Mouse (Mus musculus): ENCODE data around the gene Kptn. TPM values are rescaled to one million over a fixed set of nuclear protein-coding genes. Genes with fewer than 3 reads are reported as not detected.

Gene Kptn
- polyA plus RNA-seq, 1 experiment = 28.1 TPM

GRCm38 (mm10) chr7:16155132-16155872 lies 35.6 kb downstream of the Kptn start:
- DNase-seq = no peak

DNA sequence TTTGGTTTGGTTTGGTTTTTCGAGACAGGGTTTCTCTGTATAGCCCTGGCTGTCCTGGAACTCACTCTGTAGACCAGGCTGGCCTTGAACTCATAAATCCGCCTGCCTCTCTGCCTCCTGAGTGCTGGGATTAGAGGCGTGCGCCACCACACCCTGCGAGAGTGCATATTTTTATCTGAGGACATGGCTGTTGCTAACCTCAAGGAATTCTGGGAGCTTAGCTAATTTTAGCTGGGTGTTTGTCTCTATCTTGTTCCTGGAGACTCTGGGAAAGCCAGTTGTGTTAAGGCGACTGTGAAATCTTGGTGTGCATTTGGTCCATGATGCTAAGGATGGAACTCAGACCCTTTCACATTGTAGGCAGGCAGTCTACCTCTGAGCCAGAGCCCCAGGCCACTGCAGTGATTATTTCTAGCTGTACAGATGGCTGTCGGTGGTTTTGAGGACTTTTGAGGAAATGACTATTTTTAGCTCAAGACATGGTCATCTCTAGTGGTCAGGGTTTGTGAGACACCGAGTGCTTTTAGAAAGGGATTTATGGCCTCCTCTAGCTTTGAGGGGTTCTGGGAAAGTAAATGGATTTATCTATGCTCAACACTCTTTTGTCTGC lies 36.5 kb downstream of the Kptn start:
- Histone ChIP-seq H3K4me3 (ENCODE audit: control insufficient read depth, insufficient read depth, low read length) (no peak overlapping the region), H3K27ac (ENCODE audit: control insufficient read depth, insufficient read depth, low read length) (no peak overlapping the region), H3K36me3 (ENCODE audit: control insufficient read depth, insufficient read depth, low read length) (no peaks in the 10 kb centered on the region), H3K27me3 (ENCODE audit: control insufficient read depth, insufficient read depth, low read length) (peaks cover 5% of the 10 kb centered on the region; the same call in 1 of the 2 replicates), H3K4me1 (replicated peaks; ENCODE audit: control insufficient read depth, insufficient read depth, low read length) (no peaks in the 10 kb centered on the region)
- DNase-seq = no peak
- no peak for TF ChIP-seq CTCF (IDR thresholded peaks at IDR 0.05; ENCODE audit: borderline replicate concordance, control insufficient read depth, extremely low read depth, insufficient read depth, low read length, poor library complexity)
- no peak for TF ChIP-seq POLR2A (IDR thresholded peaks at IDR 0.05; ENCODE audit: control insufficient read depth, extremely low read depth, insufficient read depth, low read length, poor library complexity)
- 56% methylated on average over 8 of the region's 8 CpGs for WGBS

More at GRCm38 (mm10) chr7:16155132-16155872, 35.6 kb downstream of the Kptn start:
- Histone ChIP-seq H3K27ac (ENCODE audit: control insufficient read depth, insufficient read depth, low read length) (no peak overlapping the region), H3K4me1 (replicated peaks; ENCODE audit: control insufficient read depth, insufficient read depth, low read length) (no peaks in the 10 kb centered on the region), H3K4me3 (ENCODE audit: control insufficient read depth, insufficient read depth, low read length) (no peak overlapping the region), H3K27me3 (ENCODE audit: control insufficient read depth, insufficient read depth, low read length) (peaks cover 5% of the 10 kb centered on the region; the same call in 1 of the 2 replicates), H3K36me3 (ENCODE audit: control insufficient read depth, insufficient read depth, low read length) (no peaks in the 10 kb centered on the region)
- TF ChIP-seq CTCF (IDR thresholded peaks at IDR 0.05; ENCODE audit: borderline replicate concordance, control insufficient read depth, extremely low read depth, insufficient read depth, low read length, poor library complexity) (no peak), POLR2A (IDR thresholded peaks at IDR 0.05; ENCODE audit: control insufficient read depth, extremely low read depth, insufficient read depth, low read length, poor library complexity) (no peak)
- 59% methylated on average over 9 of the region's 9 CpGs for WGBS

DNA sequence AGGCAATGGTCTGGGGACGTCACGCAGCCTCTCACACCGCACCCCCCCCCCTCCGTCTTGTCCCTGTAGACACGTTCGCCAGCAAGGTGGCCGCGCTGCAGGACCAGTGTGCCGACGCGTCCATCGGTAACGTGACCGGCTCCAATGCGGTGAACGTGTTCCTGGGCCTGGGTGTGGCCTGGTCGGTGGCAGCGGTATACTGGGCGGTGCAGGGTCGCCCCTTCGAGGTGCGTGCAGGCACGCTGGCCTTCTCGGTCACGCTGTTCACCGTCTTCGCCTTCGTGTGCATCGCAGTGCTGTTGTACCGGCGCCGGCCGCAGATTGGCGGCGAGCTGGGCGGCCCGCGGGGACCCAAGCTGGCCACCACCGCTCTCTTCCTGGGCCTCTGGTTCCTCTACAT lies 39.0 kb downstream of the Kptn start:
- H3K36me3 ChIP-seq (ENCODE audit: control insufficient read depth, insufficient read depth, low read length) = no peaks in the 10 kb centered on the region
- WGBS = 15% methylated on average over 39 of the region's 39 CpGs
- H3K4me1 ChIP-seq (replicated peaks; ENCODE audit: control insufficient read depth, insufficient read depth, low read length) = no peaks in the 10 kb centered on the region

GRCm38 (mm10) chr7:16160702-16161101 lies 41.0 kb downstream of the Kptn start:
- H3K27me3 ChIP-seq (ENCODE audit: control insufficient read depth, insufficient read depth, low read length) = peaks cover 5% of the 10 kb centered on the region; the same call in 1 of the 2 replicates
- 77% methylated on average over 3 of the region's 3 CpGs for WGBS
- no peaks in the 10 kb centered on the region for H3K36me3 ChIP-seq (ENCODE audit: control insufficient read depth, insufficient read depth, low read length)
- TF ChIP-seq POLR2A (IDR thresholded peaks at IDR 0.05; ENCODE audit: control insufficient read depth, extremely low read depth, insufficient read depth, low read length, poor library complexity) (no peak), CTCF (IDR thresholded peaks at IDR 0.05; ENCODE audit: borderline replicate concordance, control insufficient read depth, extremely low read depth, insufficient read depth, low read length, poor library complexity) (no peak)
- H3K4me1 ChIP-seq (replicated peaks; ENCODE audit: control insufficient read depth, insufficient read depth, low read length) = no peaks in the 10 kb centered on the region
- DNase-seq = no peak
- no peak overlapping the region for H3K27ac ChIP-seq (ENCODE audit: control insufficient read depth, insufficient read depth, low read length)
- H3K4me3 ChIP-seq (ENCODE audit: control insufficient read depth, insufficient read depth, low read length) = no peak overlapping the region

More for the DNA sequence above, 39.0 kb downstream of the Kptn start:
- no peak for DNase-seq
- Histone ChIP-seq H3K27ac (ENCODE audit: control insufficient read depth, insufficient read depth, low read length) (no peak overlapping the region), H3K27me3 (ENCODE audit: control insufficient read depth, insufficient read depth, low read length) (peaks cover 5% of the 10 kb centered on the region; the same call in 1 of the 2 replicates), H3K4me3 (ENCODE audit: control insufficient read depth, insufficient read depth, low read length) (no peak overlapping the region)
- no peak for TF ChIP-seq POLR2A (IDR thresholded peaks at IDR 0.05; ENCODE audit: control insufficient read depth, extremely low read depth, insufficient read depth, low read length, poor library complexity)
- TF ChIP-seq CTCF (IDR thresholded peaks at IDR 0.05; ENCODE audit: borderline replicate concordance, control insufficient read depth, extremely low read depth, insufficient read depth, low read length, poor library complexity) = no peak

GRCm38 (mm10) chr7:16161302-16161701 lies 41.6 kb downstream of the Kptn start:
- 89% methylated on average over 9 of the region's 9 CpGs for WGBS
- Histone ChIP-seq H3K27me3 (ENCODE audit: control insufficient read depth, insufficient read depth, low read length) (peaks cover 5% of the 10 kb centered on the region; the same call in 1 of the 2 replicates), H3K27ac (ENCODE audit: control insufficient read depth, insufficient read depth, low read length) (no peak overlapping the region), H3K4me1 (replicated peaks; ENCODE audit: control insufficient read depth, insufficient read depth, low read length) (no peaks in the 10 kb centered on the region), H3K4me3 (ENCODE audit: control insufficient read depth, insufficient read depth, low read length) (no peak overlapping the region), H3K36me3 (ENCODE audit: control insufficient read depth, insufficient read depth, low read length) (no peaks in the 10 kb centered on the region)
- no peak for TF ChIP-seq CTCF (IDR thresholded peaks at IDR 0.05; ENCODE audit: borderline replicate concordance, control insufficient read depth, extremely low read depth, insufficient read depth, low read length, poor library complexity)
- DNase-seq = no peak

DNA sequence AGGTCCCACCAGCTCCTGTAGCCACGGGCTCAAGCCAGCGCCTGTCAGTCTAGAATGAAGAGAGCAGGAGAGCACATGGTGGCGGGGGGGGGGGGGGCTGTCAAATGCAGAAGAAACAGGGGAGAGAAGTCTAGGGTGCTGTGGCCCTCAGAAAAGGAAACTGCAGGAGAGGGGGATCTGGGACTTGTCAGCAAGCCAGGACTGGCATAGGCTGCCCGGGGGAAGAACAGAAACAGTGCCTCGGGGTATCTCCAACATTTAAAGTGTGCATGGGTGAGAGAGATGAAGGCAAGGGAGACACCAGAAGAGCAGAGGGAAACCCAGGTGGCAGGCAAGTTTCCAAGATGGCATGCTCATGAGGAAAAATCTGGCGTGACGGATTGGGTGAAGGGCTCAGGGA lies 42.3 kb downstream of the Kptn start:
- H3K36me3 ChIP-seq (ENCODE audit: control insufficient read depth, insufficient read depth, low read length) = no peaks in the 10 kb centered on the region
- TF ChIP-seq CTCF (IDR thresholded peaks at IDR 0.05; ENCODE audit: borderline replicate concordance, control insufficient read depth, extremely low read depth, insufficient read depth, low read length, poor library complexity) = no peak
- TF ChIP-seq POLR2A (IDR thresholded peaks at IDR 0.05; ENCODE audit: control insufficient read depth, extremely low read depth, insufficient read depth, low read length, poor library complexity) = no peak
- peaks cover 5% of the 10 kb centered on the region; the same call in 1 of the 2 replicates for H3K27me3 ChIP-seq (ENCODE audit: control insufficient read depth, insufficient read depth, low read length)
- no peak overlapping the region for H3K27ac ChIP-seq (ENCODE audit: control insufficient read depth, insufficient read depth, low read length)
- no peak overlapping the region for H3K4me3 ChIP-seq (ENCODE audit: control insufficient read depth, insufficient read depth, low read length)
- DNase-seq = no peak
- H3K4me1 ChIP-seq (replicated peaks; ENCODE audit: control insufficient read depth, insufficient read depth, low read length) = no peaks in the 10 kb centered on the region
- WGBS = 74% methylated on average over 7 of the region's 7 CpGs

Data from thymus, adult 2 months (tissue).